Mouse (Mus musculus): ENCODE measurements around the gene Araf. TPM values are rescaled to one million over a fixed set of nuclear protein-coding genes. Genes with fewer than 3 reads are reported as not detected.

Gene Araf
- polyA plus RNA-seq, 1 experiment: 173 TPM

DNA sequence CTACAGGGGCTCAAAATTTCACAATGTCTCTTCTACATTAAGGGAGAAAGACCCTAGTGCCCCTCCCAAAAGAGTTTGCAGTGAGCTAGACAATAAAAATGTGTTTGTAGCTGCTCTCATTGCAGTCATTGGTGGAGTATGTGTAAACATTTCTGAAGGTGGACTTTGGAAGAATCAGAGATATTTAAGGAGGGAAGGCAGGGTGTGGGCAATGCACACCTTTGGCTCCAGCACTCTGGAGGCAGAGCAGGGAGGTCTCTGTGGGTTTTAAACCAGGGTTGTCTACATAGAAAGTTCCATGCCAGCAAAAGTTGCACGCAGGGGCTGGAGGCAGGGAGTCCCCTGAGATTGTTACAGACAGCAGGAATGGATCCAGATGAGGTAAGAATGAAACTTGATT, 8.7 kb downstream of the Araf start:
- no peaks in the 10 kb centered on the region for H3K4me1 ChIP-seq (ENCODE audit: control insufficient read depth, insufficient read depth, low read length)
- no peak overlapping the region for H3K4me3 ChIP-seq (ENCODE audit: insufficient read depth, low read depth, low read length)
- WGBS: 69% methylated on average over 1 of the region's 1 CpGs
- no peak for DNase-seq
- TF ChIP-seq CTCF (conservative IDR thresholded peaks at IDR 0.05; ENCODE audit: insufficient read depth, insufficient read length, low read depth, low read length) (no peak), POLR2A (IDR thresholded peaks at IDR 0.05; ENCODE audit: low read depth, low read length) (no peak)
- no peaks in the 10 kb centered on the region for H3K27me3 ChIP-seq (replicated peaks; ENCODE audit: control insufficient read depth, insufficient read depth, low read length)
- H3K36me3 ChIP-seq (ENCODE audit: control insufficient read depth, insufficient read depth, low read length): no peaks in the 10 kb centered on the region
- H3K27ac ChIP-seq (ENCODE audit: insufficient read depth, low read depth, low read length): no peak overlapping the region

GRCm38 (mm10) chrX:20816974-20817373, 19.4 kb downstream of the Araf start:
- Histone ChIP-seq H3K27me3 (replicated peaks; ENCODE audit: control insufficient read depth, insufficient read depth, low read length) (no peaks in the 10 kb centered on the region), H3K27ac (ENCODE audit: insufficient read depth, low read depth, low read length) (no peak overlapping the region), H3K4me1 (ENCODE audit: control insufficient read depth, insufficient read depth, low read length) (no peaks in the 10 kb centered on the region), H3K4me3 (ENCODE audit: insufficient read depth, low read depth, low read length) (no peak overlapping the region), H3K36me3 (ENCODE audit: control insufficient read depth, insufficient read depth, low read length) (no peaks in the 10 kb centered on the region)
- DNase-seq: peak; percentile 33
- TF ChIP-seq CTCF (conservative IDR thresholded peaks at IDR 0.05; ENCODE audit: insufficient read depth, insufficient read length, low read depth, low read length) (no peak), POLR2A (IDR thresholded peaks at IDR 0.05; ENCODE audit: low read depth, low read length) (no peak)
- 43% methylated on average over 6 of the region's 6 CpGs for WGBS

DNA sequence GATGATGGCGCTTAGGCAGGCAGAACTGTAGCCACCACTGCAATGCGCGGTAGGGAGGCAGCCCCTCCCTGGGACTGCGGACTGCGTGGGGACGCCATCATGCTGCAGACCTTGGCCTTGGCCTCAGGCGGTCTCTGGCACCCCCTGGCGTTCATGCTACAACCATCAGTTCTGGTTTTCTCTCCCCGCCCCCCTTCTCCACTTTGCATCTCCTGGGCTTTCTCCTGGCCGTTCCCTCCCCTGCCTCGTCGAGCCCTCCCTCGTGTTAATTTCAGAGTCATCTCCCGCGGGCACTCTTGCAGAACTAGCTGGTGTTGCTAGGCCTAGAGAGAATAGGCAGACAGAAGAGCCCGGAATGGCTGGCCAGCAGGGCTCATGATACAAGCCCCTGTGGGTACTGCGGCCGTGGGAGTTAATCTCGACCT, 21.6 kb downstream of the Araf start:
- peak; percentile 76 for DNase-seq
- TF ChIP-seq CTCF (conservative IDR thresholded peaks at IDR 0.05; ENCODE audit: insufficient read depth, insufficient read length, low read depth, low read length): peak; percentile 76
- TF ChIP-seq POLR2A (IDR thresholded peaks at IDR 0.05; ENCODE audit: low read depth, low read length): no peak
- Histone ChIP-seq H3K27ac (ENCODE audit: insufficient read depth, low read depth, low read length) (0 out of 2 replicates have a peak overlapping the region, but pooled peaks have one; percentile 17), H3K4me1 (ENCODE audit: control insufficient read depth, insufficient read depth, low read length) (no peaks in the 10 kb centered on the region), H3K4me3 (ENCODE audit: insufficient read depth, low read depth, low read length) (peak overlapping the region; percentile 50), H3K36me3 (ENCODE audit: control insufficient read depth, insufficient read depth, low read length) (no peaks in the 10 kb centered on the region), H3K27me3 (replicated peaks; ENCODE audit: control insufficient read depth, insufficient read depth, low read length) (no peaks in the 10 kb centered on the region)
- 5% methylated on average over 18 of the region's 19 CpGs for WGBS

- DNase-seq: peak; percentile 66
- Histone ChIP-seq H3K27ac (ENCODE audit: insufficient read depth, low read depth, low read length) (0 out of 2 replicates have a peak overlapping the region, but pooled peaks have one; percentile 17), H3K36me3 (ENCODE audit: control insufficient read depth, insufficient read depth, low read length) (no peaks in the 10 kb centered on the region), H3K4me3 (ENCODE audit: insufficient read depth, low read depth, low read length) (peak overlapping the region; percentile 50), H3K4me1 (ENCODE audit: control insufficient read depth, insufficient read depth, low read length) (no peaks in the 10 kb centered on the region), H3K27me3 (replicated peaks; ENCODE audit: control insufficient read depth, insufficient read depth, low read length) (no peaks in the 10 kb centered on the region)
- 10% methylated on average over 8 of the region's 8 CpGs for WGBS
- TF ChIP-seq POLR2A (IDR thresholded peaks at IDR 0.05; ENCODE audit: low read depth, low read length) (no peak), CTCF (conservative IDR thresholded peaks at IDR 0.05; ENCODE audit: insufficient read depth, insufficient read length, low read depth, low read length) (peak; percentile 60)
These were observed 22.3 kb downstream of the Araf start for GRCm38 (mm10) chrX:20819708-20820426.

DNA sequence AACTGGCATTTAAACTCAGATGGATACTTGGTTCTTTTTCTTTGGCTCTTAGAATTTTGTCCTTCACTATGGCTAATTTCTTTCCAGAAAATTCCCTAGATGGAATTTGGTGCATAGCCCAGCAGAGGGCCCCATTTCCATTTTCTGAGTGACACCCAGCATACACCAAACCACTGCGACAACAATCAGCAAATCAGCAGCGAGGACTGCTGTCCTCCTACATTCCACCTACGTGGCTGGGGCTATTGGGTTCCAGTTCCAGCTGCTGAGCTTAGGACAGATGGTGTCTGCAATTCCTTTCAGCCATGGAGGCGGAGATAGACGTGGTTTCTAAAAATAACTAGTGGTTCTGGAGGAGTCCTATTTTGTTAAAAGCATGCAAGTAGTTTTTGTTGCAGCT, 31.3 kb downstream of the Araf start:
- 3% methylated on average over 5 of the region's 5 CpGs for WGBS
- TF ChIP-seq CTCF (conservative IDR thresholded peaks at IDR 0.05; ENCODE audit: insufficient read depth, insufficient read length, low read depth, low read length): peak; percentile 47
- no peak for TF ChIP-seq POLR2A (IDR thresholded peaks at IDR 0.05; ENCODE audit: low read depth, low read length)
- Histone ChIP-seq H3K4me1 (ENCODE audit: control insufficient read depth, insufficient read depth, low read length) (no peaks in the 10 kb centered on the region), H3K4me3 (ENCODE audit: insufficient read depth, low read depth, low read length) (no peak overlapping the region), H3K27ac (ENCODE audit: insufficient read depth, low read depth, low read length) (no peak overlapping the region), H3K27me3 (replicated peaks; ENCODE audit: control insufficient read depth, insufficient read depth, low read length) (no peaks in the 10 kb centered on the region), H3K36me3 (ENCODE audit: control insufficient read depth, insufficient read depth, low read length) (no peaks in the 10 kb centered on the region)
- peak; percentile 67 for DNase-seq

- DNase-seq: no peak
- TF ChIP-seq POLR2A (IDR thresholded peaks at IDR 0.05; ENCODE audit: low read depth, low read length): no peak
- no peak for TF ChIP-seq CTCF (conservative IDR thresholded peaks at IDR 0.05; ENCODE audit: insufficient read depth, insufficient read length, low read depth, low read length)
- Histone ChIP-seq H3K4me1 (ENCODE audit: control insufficient read depth, insufficient read depth, low read length) (no peaks in the 10 kb centered on the region; the same call in 1 of the 2 replicates), H3K27ac (ENCODE audit: insufficient read depth, low read depth, low read length) (no peak overlapping the region), H3K27me3 (replicated peaks; ENCODE audit: control insufficient read depth, insufficient read depth, low read length) (no peaks in the 10 kb centered on the region), H3K4me3 (ENCODE audit: insufficient read depth, low read depth, low read length) (no peak overlapping the region), H3K36me3 (ENCODE audit: control insufficient read depth, insufficient read depth, low read length) (no peaks in the 10 kb centered on the region)
- 83% methylated on average over 3 of the region's 3 CpGs for WGBS
These were observed 49.6 kb downstream of the Araf start for GRCm38 (mm10) chrX:20847232-20847631.

- no peak for DNase-seq
- Histone ChIP-seq H3K27me3 (replicated peaks; ENCODE audit: control insufficient read depth, insufficient read depth, low read length) (no peaks in the 10 kb centered on the region), H3K27ac (ENCODE audit: insufficient read depth, low read depth, low read length) (no peak overlapping the region), H3K36me3 (ENCODE audit: control insufficient read depth, insufficient read depth, low read length) (no peaks in the 10 kb centered on the region), H3K4me3 (ENCODE audit: insufficient read depth, low read depth, low read length) (no peak overlapping the region), H3K4me1 (ENCODE audit: control insufficient read depth, insufficient read depth, low read length) (no peaks in the 10 kb centered on the region; the same call in 1 of the 2 replicates)
- TF ChIP-seq POLR2A (IDR thresholded peaks at IDR 0.05; ENCODE audit: low read depth, low read length) (no peak), CTCF (conservative IDR thresholded peaks at IDR 0.05; ENCODE audit: insufficient read depth, insufficient read length, low read depth, low read length) (no peak)
- WGBS: 3% methylated on average over 2 of the region's 2 CpGs
These were observed 50.2 kb downstream of the Araf start for GRCm38 (mm10) chrX:20847816-20848215.
